Mouse (Mus musculus): ENCODE data around the gene 2900026A02Rik.
A peak's percentile ranks its signal among the peaks of the same experiment; 100 is the strongest.

GRCm38 (mm10) chr5:113138319-113139063 is 82.5 kb downstream of the 2900026A02Rik start:
- TF ChIP-seq TCF12 (IDR thresholded peaks at IDR 0.05; ENCODE audit: insufficient read depth, poor library complexity, severe bottlenecking): no peak
- TF ChIP-seq POLR2AphosphoS2 (IDR thresholded peaks at IDR 0.05; ENCODE audit: insufficient read length, low read depth): no peak
- no peak for TF ChIP-seq POLR2A (IDR thresholded peaks at IDR 0.05; ENCODE audit: insufficient read length, low read depth)
- TF ChIP-seq CEBPB (IDR thresholded peaks at IDR 0.05; ENCODE audit: insufficient read depth, poor library complexity, severe bottlenecking): no peak
- no peak for TF ChIP-seq TCF3 (IDR thresholded peaks at IDR 0.05; ENCODE audit: insufficient read length, low read depth)
- no peak for TF ChIP-seq MAX (IDR thresholded peaks at IDR 0.05; ENCODE audit: low read depth)
- no peak for TF ChIP-seq USF1 (IDR thresholded peaks at IDR 0.05; ENCODE audit: low read depth)
- no peak for TF ChIP-seq REST (IDR thresholded peaks at IDR 0.05; ENCODE audit: insufficient read depth, insufficient read length)
- peak in 1 of 3 experiments; percentile 14 for TF ChIP-seq MYOD1 (IDR thresholded peaks at IDR 0.05; ENCODE audit: control insufficient read depth in 1 of 3, insufficient read length in 2 of 3, low read depth in 2 of 3)
- TF ChIP-seq E2F4 (IDR thresholded peaks at IDR 0.05; ENCODE audit: insufficient read depth): no peak
- TF ChIP-seq SRF (IDR thresholded peaks at IDR 0.05; ENCODE audit: control insufficient read depth, insufficient read length, low read depth): no peak
- TF ChIP-seq MYOG (IDR thresholded peaks at IDR 0.05; ENCODE audit: control insufficient read depth in 1 of 3, insufficient read depth in 1 of 3, insufficient read length in 2 of 3, low read depth in 2 of 3): no peak

All from myocyte (in vitro differentiated cells).